Mouse (Mus musculus) midbrain, embryonic 16.5 days (tissue): ENCODE data around the gene Akip1. TPM values are rescaled to one million over a fixed set of nuclear protein-coding genes. Genes with fewer than 3 reads are reported as not detected.

ENCODE experiments used
- ATAC-seq: fragments of 200-750 bp; cut with Nextera tagmentation; 2 replicates; pipeline ENCODE4 v1.8.0; 2017; ENCODE audit warnings: moderate TSS enrichment
- H3K27ac ChIP-seq: fragments of 300-500 bp; sonication (generic); 2 replicates; pipeline ENCODE4 v1.5.1; 2014; ENCODE audit warnings: mild to moderate bottlenecking, low read length, mixed read lengths
- H3K27me3 ChIP-seq: fragments of 300-500 bp; sonication (generic); 2 replicates; pipeline ENCODE4 v1.6.1; 2014; ENCODE audit warnings: low read depth, low read length, mixed read lengths; ENCODE audit not compliant: control insufficient read depth, insufficient read depth
- H3K36me3 ChIP-seq: fragments of 300-500 bp; sonication (generic); 2 replicates; pipeline ENCODE4 v1.6.1; 2014; ENCODE audit warnings: mild to moderate bottlenecking, low read length, moderate library complexity, mixed read lengths; ENCODE audit not compliant: control insufficient read depth, insufficient read depth
- H3K4me1 ChIP-seq: fragments of 300-500 bp; sonication (generic); 2 replicates; pipeline ENCODE4 v1.6.1; 2014; ENCODE audit warnings: mild to moderate bottlenecking, low read length, mixed read lengths; ENCODE audit not compliant: control insufficient read depth, insufficient read depth
- H3K4me2 ChIP-seq: fragments of 300-500 bp; sonication (generic); 2 replicates; pipeline ENCODE4 v1.6.1; 2014; ENCODE audit warnings: mild to moderate bottlenecking, low read length, mixed read lengths
- H3K4me3 ChIP-seq: fragments of 300-500 bp; sonication (generic); 2 replicates; pipeline ENCODE4 v1.5.1; 2014; ENCODE audit warnings: low read depth, mild to moderate bottlenecking, low read length, moderate library complexity, mixed read lengths
- H3K9ac ChIP-seq: fragments of 300-500 bp; sonication (generic); 2 replicates; pipeline ENCODE4 v1.6.1; 2014; ENCODE audit warnings: low read depth, low read length, mixed read lengths
- H3K9me3 ChIP-seq: fragments of 300-500 bp; sonication (generic); replicated peaks from 2 replicates; pipeline ENCODE4 v1.6.1; 2014; ENCODE audit warnings: mild to moderate bottlenecking, low read length, mixed read lengths; ENCODE audit not compliant: control insufficient read depth, poor library complexity, severe bottlenecking
- WGBS: fragments of 180-500 bp; shearing (Covaris S2); extraction: QIAGEN DNeasy Blood & Tissue Kit; methylation state at CpG from one replicate; pipeline ENCODE4 v1.1.7; 2014; 5-methylcytosine and 5-hydroxymethylcytosine counted together
- polyA plus RNA-seq: library from polyadenylated mRNA; unstranded; fragments of >200 nt; fragmentation: Nextera tagmentation; extraction: Ambion mirVana; gene quantifications from 2 replicates; pipeline ENCODE4 v1.2.1, GENCODE M21; 2015

Akip1 gene
- polyA plus RNA-seq, 1 experiment from 2014 or later: 13.9 TPM

- H3K4me3 ChIP-seq: peak overlapping the region; percentile 75
- H3K4me2 ChIP-seq: peak overlapping the region; percentile 82
- H3K9me3 ChIP-seq: no peaks in the 10 kb centered on the region
- no peaks in the 10 kb centered on the region for H3K27me3 ChIP-seq
- H3K4me1 ChIP-seq: 0 out of 2 replicates have a peak, but pooled peaks cover 2% of the 10 kb centered on the region
- H3K9ac ChIP-seq: no peak overlapping the region
- H3K27ac ChIP-seq: no peak overlapping the region
- ATAC-seq: 0 out of 2 replicates have a peak, but pooled peaks have one; percentile 0
- WGBS: 29% methylated on average over 4 of the region's 4 CpGs
- H3K36me3 ChIP-seq: no peaks in the 10 kb centered on the region
These were observed 769 bp upstream of the Akip1 start for GRCm38 (mm10) chr7:109702721-109703120.

GRCm38 (mm10) chr7:109704016-109704377 lies 507 bp downstream of the Akip1 start:
- H3K27ac ChIP-seq: peak overlapping the region; percentile 72
- H3K4me1 ChIP-seq: 0 out of 2 replicates have a peak, but pooled peaks cover 2% of the 10 kb centered on the region
- H3K27me3 ChIP-seq: no peaks in the 10 kb centered on the region
- H3K36me3 ChIP-seq: 0 out of 2 replicates have a peak, but pooled peaks cover 2% of the 10 kb centered on the region
- no peaks in the 10 kb centered on the region for H3K9me3 ChIP-seq
- peak overlapping the region; percentile 82 for H3K4me2 ChIP-seq
- H3K9ac ChIP-seq: peak overlapping the region; percentile 80
- peak overlapping the region; percentile 75 for H3K4me3 ChIP-seq
- no peak for ATAC-seq
- 3% methylated on average over 17 of the region's 17 CpGs for WGBS

GRCm38 (mm10) chr7:109704461-109704860 lies 971 bp downstream of the Akip1 start:
- Histone ChIP-seq H3K4me1 (0 out of 2 replicates have a peak, but pooled peaks cover 2% of the 10 kb centered on the region), H3K4me3 (peak overlapping the region; percentile 75), H3K27ac (no peak overlapping the region), H3K9me3 (no peaks in the 10 kb centered on the region), H3K27me3 (no peaks in the 10 kb centered on the region), H3K9ac (0 out of 2 replicates have a peak overlapping the region, but pooled peaks have one; percentile 80), H3K4me2 (peak overlapping the region; percentile 82), H3K36me3 (0 out of 2 replicates have a peak, but pooled peaks cover 3% of the 10 kb centered on the region)
- no peak for ATAC-seq
- 73% methylated on average over 3 of the region's 3 CpGs for WGBS

GRCm38 (mm10) chr7:109707023-109707785 lies 3.7 kb downstream of the Akip1 start:
- Histone ChIP-seq H3K27ac (no peak overlapping the region), H3K4me2 (no peak overlapping the region), H3K9me3 (no peaks in the 10 kb centered on the region), H3K9ac (no peak overlapping the region), H3K36me3 (peaks cover 3% of the 10 kb centered on the region; the same call in 1 of the 2 replicates), H3K27me3 (no peaks in the 10 kb centered on the region), H3K4me3 (no peak overlapping the region), H3K4me1 (0 out of 2 replicates have a peak, but pooled peaks cover 2% of the 10 kb centered on the region)
- 50% methylated on average over 4 of the region's 4 CpGs for WGBS
- no peak for ATAC-seq

- 0 out of 2 replicates have a peak, but pooled peaks cover 2% of the 10 kb centered on the region for H3K4me1 ChIP-seq
- H3K27me3 ChIP-seq: no peaks in the 10 kb centered on the region
- no peaks in the 10 kb centered on the region for H3K9me3 ChIP-seq
- no peak overlapping the region for H3K4me2 ChIP-seq
- H3K9ac ChIP-seq: no peak overlapping the region
- peaks cover 3% of the 10 kb centered on the region; the same call in 1 of the 2 replicates for H3K36me3 ChIP-seq
- H3K4me3 ChIP-seq: no peak overlapping the region
- ATAC-seq: no peak
- H3K27ac ChIP-seq: no peak overlapping the region
- WGBS: 77% methylated on average over 3 of the region's 3 CpGs
These were observed 5.5 kb downstream of the Akip1 start for GRCm38 (mm10) chr7:109708961-109709382.

GRCm38 (mm10) chr7:109710069-109710468 lies 6.6 kb downstream of the Akip1 start:
- Histone ChIP-seq H3K9me3 (no peaks in the 10 kb centered on the region), H3K27ac (no peak overlapping the region), H3K4me3 (no peak overlapping the region), H3K4me2 (no peak overlapping the region), H3K4me1 (no peaks in the 10 kb centered on the region), H3K27me3 (no peaks in the 10 kb centered on the region), H3K36me3 (peaks cover 3% of the 10 kb centered on the region; the same call in 1 of the 2 replicates), H3K9ac (no peak overlapping the region)
- no peak for ATAC-seq
- WGBS: 88% methylated on average over 1 of the region's 1 CpGs

- Histone ChIP-seq H3K36me3 (peaks cover 3% of the 10 kb centered on the region; the same call in 1 of the 2 replicates), H3K4me1 (no peaks in the 10 kb centered on the region), H3K4me3 (no peak overlapping the region), H3K9me3 (no peaks in the 10 kb centered on the region), H3K27ac (no peak overlapping the region), H3K27me3 (no peaks in the 10 kb centered on the region), H3K4me2 (no peak overlapping the region), H3K9ac (no peak overlapping the region)
- 93% methylated on average over 7 of the region's 7 CpGs for WGBS
- ATAC-seq: no peak
These were observed 8.7 kb downstream of the Akip1 start for GRCm38 (mm10) chr7:109712198-109712597.

GRCm38 (mm10) chr7:109713434-109713982 lies 10.0 kb downstream of the Akip1 start:
- Histone ChIP-seq H3K4me2 (no peak overlapping the region), H3K9me3 (no peaks in the 10 kb centered on the region), H3K36me3 (peaks cover 3% of the 10 kb centered on the region; the same call in 1 of the 2 replicates), H3K4me1 (no peaks in the 10 kb centered on the region), H3K27ac (no peak overlapping the region), H3K4me3 (no peak overlapping the region), H3K27me3 (no peaks in the 10 kb centered on the region), H3K9ac (no peak overlapping the region)
- WGBS: 95% methylated on average over 2 of the region's 2 CpGs
- no peak for ATAC-seq

- Histone ChIP-seq H3K27ac (no peak overlapping the region), H3K4me2 (no peak overlapping the region), H3K4me1 (no peaks in the 10 kb centered on the region), H3K36me3 (no peaks in the 10 kb centered on the region), H3K4me3 (no peak overlapping the region), H3K9me3 (no peaks in the 10 kb centered on the region), H3K27me3 (no peaks in the 10 kb centered on the region), H3K9ac (no peak overlapping the region)
- 68% methylated on average over 9 of the region's 9 CpGs for WGBS
- ATAC-seq: no peak
These were observed 15.8 kb downstream of the Akip1 start for GRCm38 (mm10) chr7:109719286-109719685.
